ENCODE assay signal across 8 mouse cellular contexts in the genomic region with DNA sequence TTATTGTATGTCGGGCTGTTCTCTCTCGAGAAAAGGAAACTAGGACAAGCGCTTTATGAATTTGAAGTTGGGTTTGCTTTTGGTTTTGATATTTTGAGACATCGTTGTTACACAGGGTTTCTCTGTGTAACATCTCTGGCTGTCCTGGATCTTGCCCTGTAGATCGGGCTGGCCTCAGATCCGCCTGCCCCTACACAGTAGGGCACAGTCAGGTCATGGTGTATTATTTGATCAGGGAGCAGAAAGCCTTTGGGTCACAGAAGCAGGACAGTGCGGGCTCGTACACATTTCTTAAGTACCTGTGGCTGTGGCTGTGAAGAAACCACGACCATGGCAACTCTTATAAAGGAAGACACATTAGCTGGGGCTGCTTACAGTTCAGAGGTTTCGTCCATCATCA. TPM values are rescaled to one million over a fixed set of nuclear protein-coding genes. Genes with fewer than 3 reads are reported as not detected.
DNase-seq lines count a peak whose midpoint lies in the region; ATAC-seq and TF ChIP-seq lines count a peak whose summit lies in the region.

No protein-coding gene starts in this region.

- H3K36me3 ChIP-seq in kidney, adult 2 months (ENCODE audit: control insufficient read depth, insufficient read depth, low read length): peaks cover 3% of the 10 kb centered on the region
- peaks cover 34% of the 10 kb centered on the region for H3K36me3 ChIP-seq in hindbrain, embryonic 13.5 days
- peaks cover 35% of the 10 kb centered on the region for H3K36me3 ChIP-seq in midbrain, embryonic 13.5 days

- no peaks in the 10 kb centered on the region for H3K9me3 ChIP-seq in hindbrain, embryonic 13.5 days
- no peaks in the 10 kb centered on the region for H3K9me3 ChIP-seq in midbrain, embryonic 13.5 days

- TF ChIP-seq POLR2A in kidney, adult 2 months (IDR thresholded peaks at IDR 0.05; ENCODE audit: low read depth, low read length): no peak
- no peak for TF ChIP-seq POLR2A in bone marrow macrophage, adult 2 months (IDR thresholded peaks at IDR 0.05; ENCODE audit: borderline replicate concordance, low read depth, low read length)

- H3K27ac ChIP-seq in kidney, adult 2 months (ENCODE audit: insufficient read depth, low read depth, low read length): no peak overlapping the region
- H3K27ac ChIP-seq in bone marrow macrophage, adult 2 months (ENCODE audit: insufficient read depth, low read depth, low read length): no peak overlapping the region
- H3K27ac ChIP-seq in hindbrain, embryonic 13.5 days: no peak overlapping the region
- H3K27ac ChIP-seq in midbrain, embryonic 13.5 days: peak overlapping the region; percentile 80; the same call in 1 of the 2 replicates

- H3K27me3 ChIP-seq in kidney, adult 2 months (replicated peaks; ENCODE audit: control insufficient read depth, insufficient read depth, low read length): no peaks in the 10 kb centered on the region
- H3K27me3 ChIP-seq in hindbrain, embryonic 13.5 days: no peaks in the 10 kb centered on the region
- H3K27me3 ChIP-seq in midbrain, embryonic 13.5 days: no peaks in the 10 kb centered on the region

- H3K4me3 ChIP-seq in kidney, adult 2 months (ENCODE audit: insufficient read depth, low read depth, low read length): peak overlapping the region; percentile 86
- peak overlapping the region; percentile 84 for H3K4me3 ChIP-seq in bone marrow macrophage, adult 2 months (ENCODE audit: insufficient read depth, low read length)
- H3K4me3 ChIP-seq in hindbrain, embryonic 13.5 days: peak overlapping the region; percentile 84
- peak overlapping the region; percentile 92 for H3K4me3 ChIP-seq in midbrain, embryonic 13.5 days (replicated peaks)

- no peak for TF ChIP-seq CTCF in kidney, adult 2 months (conservative IDR thresholded peaks at IDR 0.05; ENCODE audit: insufficient read depth, insufficient read length, low read depth, low read length)
- no peak for TF ChIP-seq CTCF in bone marrow macrophage, adult 2 months (IDR thresholded peaks at IDR 0.05; ENCODE audit: low read depth, low read length)

- H3K9ac ChIP-seq in hindbrain, embryonic 13.5 days: peak overlapping the region; percentile 95
- peak overlapping the region; percentile 91 for H3K9ac ChIP-seq in midbrain, embryonic 13.5 days (replicated peaks)

- WGBS in kidney, adult 2 months: 8% methylated on average over 10 of the region's 10 CpGs
- 29% methylated on average over 10 of the region's 10 CpGs for WGBS in hindbrain, embryonic 13.5 days
- 33% methylated on average over 10 of the region's 10 CpGs for WGBS in midbrain, embryonic 13.5 days

- DNase-seq in kidney, adult 2 months: peak; percentile 20
- no peak for DNase-seq in kidney, adult 11 months
- DNase-seq in cerebellum, adult 18-20 months: no peak
- no peak for DNase-seq in right cerebral cortex, postnatal 14 days
- DNase-seq in cerebellum, postnatal 14 days: no peak

- H3K4me1 ChIP-seq in kidney, adult 2 months (ENCODE audit: control insufficient read depth, insufficient read depth, low read length): peaks cover 12% of the 10 kb centered on the region; the same call in 1 of the 2 replicates
- H3K4me1 ChIP-seq in bone marrow macrophage, adult 2 months (ENCODE audit: control insufficient read depth, insufficient read depth, low read length): peaks cover 8% of the 10 kb centered on the region; the same call in 1 of the 2 replicates
- peaks cover 27% of the 10 kb centered on the region for H3K4me1 ChIP-seq in hindbrain, embryonic 13.5 days (replicated peaks)
- peaks cover 33% of the 10 kb centered on the region for H3K4me1 ChIP-seq in midbrain, embryonic 13.5 days (replicated peaks)

- H3K4me2 ChIP-seq in hindbrain, embryonic 13.5 days: peak overlapping the region; percentile 89
- H3K4me2 ChIP-seq in midbrain, embryonic 13.5 days (replicated peaks): peak overlapping the region; percentile 95

- no peak for ATAC-seq in hindbrain, embryonic 13.5 days (ENCODE audit: low FRiP score)
- ATAC-seq in midbrain, embryonic 13.5 days: no peak

RNA-seq across cellular contexts. Expression of a gene that starts 0.7 kb away (rescaled TPM):
- 111 and 141 TPM in 2 replicates for polyA plus RNA-seq in kidney, adult 2 months (2012; rRNA removed)
- 63.2 and 66.2 TPM in 2 replicates for polyA plus RNA-seq in bone marrow macrophage, adult 2 months (2012; ENCODE audit: insufficient read depth, insufficient read length, missing spikeins)
- polyA plus RNA-seq in hindbrain, embryonic 13.5 days (2015; fragmentation: Nextera tagmentation; extraction: Ambion mirVana): 79.5 and 81.3 TPM in 2 replicates
- 91.4 and 94.5 TPM in 2 replicates for polyA plus RNA-seq in midbrain, embryonic 13.5 days (2015; fragmentation: Nextera tagmentation; extraction: Ambion mirVana)

RNA-seq across cellular contexts. Expression of a gene that starts 36.4 kb away (rescaled TPM):
- polyA plus RNA-seq in kidney, adult 2 months (2012; rRNA removed): 4.3 and 5.1 TPM in 2 replicates
- 1.8 and 2.1 TPM in 2 replicates for polyA plus RNA-seq in bone marrow macrophage, adult 2 months (2012; ENCODE audit: insufficient read depth, insufficient read length, missing spikeins)
- 2.1 TPM in 2 replicates for polyA plus RNA-seq in hindbrain, embryonic 13.5 days (2015; fragmentation: Nextera tagmentation; extraction: Ambion mirVana)
- polyA plus RNA-seq in midbrain, embryonic 13.5 days (2015; fragmentation: Nextera tagmentation; extraction: Ambion mirVana): 4.7 and 5.4 TPM in 2 replicates

RNA-seq across cellular contexts. Expression of a gene that starts 47.4 kb away (rescaled TPM):
- 7.2 and 7.5 TPM in 2 replicates for polyA plus RNA-seq in kidney, adult 2 months (2012; rRNA removed)
- 34.0 and 34.2 TPM in 2 replicates for polyA plus RNA-seq in bone marrow macrophage, adult 2 months (2012; ENCODE audit: insufficient read depth, insufficient read length, missing spikeins)
- 74.0 and 81.0 TPM in 2 replicates for polyA plus RNA-seq in hindbrain, embryonic 13.5 days (2015; fragmentation: Nextera tagmentation; extraction: Ambion mirVana)
- polyA plus RNA-seq in midbrain, embryonic 13.5 days (2015; fragmentation: Nextera tagmentation; extraction: Ambion mirVana): 81.1 and 87.6 TPM in 2 replicates

RNA-seq across cellular contexts. Expression of a gene that starts 47.5 kb away (rescaled TPM):
- polyA plus RNA-seq in kidney, adult 2 months (2012; rRNA removed): 30.7 and 42.3 TPM in 2 replicates
- polyA plus RNA-seq in bone marrow macrophage, adult 2 months (2012; ENCODE audit: insufficient read depth, insufficient read length, missing spikeins): 72.8 and 76.1 TPM in 2 replicates
- 195 and 198 TPM in 2 replicates for polyA plus RNA-seq in hindbrain, embryonic 13.5 days (2015; fragmentation: Nextera tagmentation; extraction: Ambion mirVana)
- 207 and 215 TPM in 2 replicates for polyA plus RNA-seq in midbrain, embryonic 13.5 days (2015; fragmentation: Nextera tagmentation; extraction: Ambion mirVana)
